Mouse (Mus musculus) olfactory bulb, adult 2 months (tissue): ENCODE measurements around the gene BC048671.

Experiments used
- CTCF ChIP-seq: fragments of 200-500 bp; IDR thresholded peaks from 2 replicates; pipeline ENCODE4 v1.5.1; 2012; ENCODE audit warnings: low read depth, mild to moderate bottlenecking, low read length, moderate library complexity; ENCODE audit not compliant: insufficient read depth
- POLR2A ChIP-seq: fragments of 200-500 bp; IDR thresholded peaks from 2 replicates; pipeline ENCODE4 v1.6.1; 2012; ENCODE audit warnings: mild to moderate bottlenecking, low read depth, low read length, moderate library complexity; ENCODE audit not compliant: insufficient read depth

DNA sequence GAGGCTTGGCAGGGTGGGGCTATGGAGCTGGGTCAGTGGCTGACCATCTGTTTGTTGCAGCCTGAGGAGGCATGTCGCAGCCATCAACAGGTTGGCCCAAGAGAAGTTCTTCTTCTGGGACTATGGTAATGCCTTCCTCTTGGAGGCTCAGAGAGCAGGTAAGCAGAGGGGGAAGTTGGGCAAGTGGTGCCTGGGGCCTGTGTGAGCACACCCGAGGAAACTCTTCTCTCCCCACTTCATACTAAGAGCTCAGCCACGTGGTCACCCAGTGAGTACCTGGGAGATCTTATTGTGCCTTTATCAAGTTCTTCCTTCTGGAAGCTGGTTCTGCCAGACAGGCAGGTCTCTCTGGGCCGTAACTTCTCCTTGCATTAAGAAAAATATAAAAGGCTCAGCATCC, 46.2 kb downstream of the BC048671 start:
- TF ChIP-seq CTCF (no peak), POLR2A (no peak)
